Mouse (Mus musculus): ENCODE measurements around the gene Ilf3.

GRCm38 (mm10) chr9:21409592-21410317 is 42.1 kb downstream of the Ilf3 start:
- TF ChIP-seq POLR2A (IDR thresholded peaks at IDR 0.05; ENCODE audit: borderline replicate concordance, insufficient read depth, low read length) (no peak), CTCF (IDR thresholded peaks at IDR 0.05; ENCODE audit: borderline replicate concordance, insufficient read depth, low read depth, low read length) (peak; percentile 84)
